Mouse (Mus musculus) cortical plate, adult 2 months (tissue): ENCODE measurements around the gene Psmb5.

Experiments used
- CTCF ChIP-seq: fragments of 200-500 bp; IDR thresholded peaks from 2 replicates; pipeline ENCODE4 v1.5.1; 2011; ENCODE audit warnings: mild to moderate bottlenecking, control low read depth, low read length; ENCODE audit not compliant: insufficient read depth; ENCODE audit errors: extremely low read depth
- POLR2A ChIP-seq: fragments of 200-500 bp; IDR thresholded peaks from 2 replicates; pipeline ENCODE4 v1.6.1; 2011; ENCODE audit warnings: mild to moderate bottlenecking, low read length, control low read depth; ENCODE audit not compliant: insufficient read depth; ENCODE audit errors: extremely low read depth

GRCm38 (mm10) chr14:54579638-54580037 lies 38.2 kb downstream of the Psmb5 start:
- TF ChIP-seq POLR2A = no peak
- TF ChIP-seq CTCF = no peak
